Mouse (Mus musculus): ENCODE measurements around the gene Cyp2j13. TPM values are rescaled to one million over a fixed set of nuclear protein-coding genes. Genes with fewer than 3 reads are reported as not detected.

Cyp2j13 gene
- polyA plus RNA-seq (2012; rRNA removed) = not detected in 2 replicates

GRCm38 (mm10) chr4:96077261-96078125 lies at the start of gene Cyp2j13:
Gene Cyp2j13 (minus strand): TSS chr4:96077546.

Other genes starting within 250 kb of the Cyp2j13 start
- gene Hook1, start 110.3 kb downstream of the Cyp2j13 start, polyA plus RNA-seq (2012; rRNA removed) = 4.8 and 5.2 TPM in 2 replicates
- not detected in 2 replicates for gene Cyp2j12, start 63.6 kb upstream of the Cyp2j13 start, polyA plus RNA-seq (2012; rRNA removed)
- gene Cyp2j7, start 159.1 kb upstream of the Cyp2j13 start, polyA plus RNA-seq (2012; rRNA removed) = not detected in 2 replicates

Data from liver, embryonic 14 days (tissue).